Mouse (Mus musculus) megakaryocyte-erythroid progenitor cell, adult 5-6 weeks (primary cell): ENCODE measurements around the gene Mcat. TPM values are rescaled to one million over a fixed set of nuclear protein-coding genes. Genes with fewer than 3 reads are reported as not detected.
A peak's percentile ranks its signal among the peaks of the same experiment; 100 is the strongest.

ENCODE experiments used
- ATAC-seq: replicated peaks from 2 replicates; pipeline ENCODE4 v1.8.0; 2016; ENCODE audit warnings: mild to moderate bottlenecking, inconsistent platforms; ENCODE audit not compliant: severe bottlenecking, poor library complexity, low FRiP score, low TSS enrichment
- total RNA-seq, 2 experiments: library from RNA; stranded (forward) in 1 of 2; stranded (reverse) in 1 of 2; fragments of 200-1000, 215-1000 nt in 1 of 2; fragments of >200 nt in 1 of 2; fragmentation: Nextera tagmentation in 1 of 2; gene quantifications; 2 replicates each; pipeline ENCODE4 v1.2.3; 2014 to 2017

Gene Mcat
- total RNA-seq, 2 experiments from 2014 or later: 21.7 to 24.1 TPM

- ATAC-seq: no peak
These were observed 13.4 kb downstream of the Mcat start for GRCm38 (mm10) chr15:83550137-83550536.

- no peak for ATAC-seq
These were observed 16.4 kb downstream of the Mcat start for GRCm38 (mm10) chr15:83547144-83547543.

GRCm38 (mm10) chr15:83546029-83546428, 17.6 kb downstream of the Mcat start:
- ATAC-seq: no peak

- no peak for ATAC-seq
These were observed 21.8 kb downstream of the Mcat start for GRCm38 (mm10) chr15:83541647-83542287.

- ATAC-seq: 0 out of 2 replicates have a peak, but pooled peaks have one; percentile 23
These were observed 23.7 kb downstream of the Mcat start for GRCm38 (mm10) chr15:83539905-83540304.

GRCm38 (mm10) chr15:83538855-83539254, 24.7 kb downstream of the Mcat start:
- no peak for ATAC-seq

- no peak for ATAC-seq
These were observed 27.7 kb downstream of the Mcat start for GRCm38 (mm10) chr15:83535890-83536231.

GRCm38 (mm10) chr15:83534960-83535889, 28.4 kb downstream of the Mcat start:
- ATAC-seq: peak; percentile 52

GRCm38 (mm10) chr15:83532606-83533005, 31.0 kb downstream of the Mcat start:
- no peak for ATAC-seq

- no peak for ATAC-seq
These were observed 31.6 kb downstream of the Mcat start for GRCm38 (mm10) chr15:83531961-83532469.

GRCm38 (mm10) chr15:83530688-83531087, 32.9 kb downstream of the Mcat start:
- no peak for ATAC-seq

GRCm38 (mm10) chr15:83530233-83530632, 33.4 kb downstream of the Mcat start:
- no peak for ATAC-seq

- no peak for ATAC-seq
These were observed 33.8 kb downstream of the Mcat start for GRCm38 (mm10) chr15:83529765-83530164.

GRCm38 (mm10) chr15:83528892-83529291, 34.7 kb downstream of the Mcat start:
- ATAC-seq: no peak

GRCm38 (mm10) chr15:83527747-83528146, 35.8 kb downstream of the Mcat start:
- no peak for ATAC-seq

- ATAC-seq: peak; percentile 43
These were observed 36.5 kb downstream of the Mcat start for GRCm38 (mm10) chr15:83527092-83527437.

- peak; percentile 66 for ATAC-seq
These were observed 37.0 kb downstream of the Mcat start, which contains the start of gene Bik for GRCm38 (mm10) chr15:83526424-83527091. Bik (plus strand) TSS chr15:83526862.

- ATAC-seq: no peak
These were observed 39.3 kb downstream of the Mcat start for GRCm38 (mm10) chr15:83524333-83524729.

- no peak for ATAC-seq
These were observed 39.8 kb downstream of the Mcat start for GRCm38 (mm10) chr15:83523638-83524332.
